Mouse (Mus musculus): Measurements from ENCODE around the gene Rai14. TPM values are rescaled to one million over a fixed set of nuclear protein-coding genes. Genes with fewer than 3 reads are reported as not detected.

Gene Rai14
- polyA plus RNA-seq, 2 experiments: 2.9 to 3.7 TPM

GRCm38 (mm10) chr15:10680514-10680913 lies 33.9 kb downstream of the Rai14 start:
- WGBS (ENCODE audit: insufficient replicate concordance): 66% methylated on average over 5 of the region's 5 CpGs

GRCm38 (mm10) chr15:10679571-10679970 lies 34.9 kb downstream of the Rai14 start:
- ATAC-seq (ENCODE audit: insufficient read depth): no peak
- Histone ChIP-seq H3K4me1 (replicated peaks; ENCODE audit: control insufficient read depth in 2 of 2, insufficient read depth in 2 of 2, low read length in 1 of 2) (0 out of 4 replicates have a peak, but pooled peaks cover 0 to 2% of the 10 kb centered on the region in 2 experiments), H3K4me2 (ENCODE audit: low read depth) (no peak overlapping the region), H3K4me3 (ENCODE audit: insufficient read depth in 1 of 2, low read depth in 2 of 2, low read length in 2 of 2) (no peak overlapping the region), H3K9me3 (ENCODE audit: control insufficient read depth, low read length) (no peaks in the 10 kb centered on the region), H3K27me3 (ENCODE audit: control insufficient read depth, insufficient read depth, low read length) (no peaks in the 10 kb centered on the region), H3K36me3 (replicated peaks; ENCODE audit: control insufficient read depth, insufficient read depth, low read depth) (no peaks in the 10 kb centered on the region), H3K27ac (no peak overlapping the region), H3K9ac (replicated peaks) (no peak overlapping the region)
- no peak for DNase-seq (ENCODE audit: low read depth in 3 of 3, low spot score in 3 of 3)
- no peak for TF ChIP-seq CTCF (IDR thresholded peaks at IDR 0.05; ENCODE audit: low read depth)
- no peak for TF ChIP-seq EP300 (IDR thresholded peaks at IDR 0.05; ENCODE audit: low read depth)
- 36% methylated on average over 4 of the region's 4 CpGs for WGBS (ENCODE audit: insufficient replicate concordance)

More at GRCm38 (mm10) chr15:10680514-10680913, 33.9 kb downstream of the Rai14 start:
- Histone ChIP-seq H3K27me3 (ENCODE audit: control insufficient read depth, insufficient read depth, low read length) (no peaks in the 10 kb centered on the region), H3K9me3 (ENCODE audit: control insufficient read depth, low read length) (no peaks in the 10 kb centered on the region), H3K4me1 (replicated peaks; ENCODE audit: control insufficient read depth in 2 of 2, insufficient read depth in 2 of 2, low read length in 1 of 2) (peaks cover 0 to 2% of the 10 kb centered on the region in 2 experiments; a peak in 1 of 4 replicates), H3K4me2 (ENCODE audit: low read depth) (no peak overlapping the region), H3K9ac (replicated peaks) (no peak overlapping the region), H3K36me3 (replicated peaks; ENCODE audit: control insufficient read depth, insufficient read depth, low read depth) (no peaks in the 10 kb centered on the region), H3K4me3 (ENCODE audit: insufficient read depth in 1 of 2, low read depth in 2 of 2, low read length in 2 of 2) (no peak overlapping the region), H3K27ac (no peak overlapping the region)
- TF ChIP-seq EP300 (IDR thresholded peaks at IDR 0.05; ENCODE audit: low read depth): no peak
- no peak for TF ChIP-seq CTCF (IDR thresholded peaks at IDR 0.05; ENCODE audit: low read depth)
- ATAC-seq (ENCODE audit: insufficient read depth): no peak
- no peak for DNase-seq (ENCODE audit: low read depth in 3 of 3, low spot score in 3 of 3)

GRCm38 (mm10) chr15:10675801-10676200 lies 38.6 kb downstream of the Rai14 start:
- H3K4me3 ChIP-seq (ENCODE audit: insufficient read depth in 1 of 2, low read depth in 2 of 2, low read length in 2 of 2): no peak overlapping the region
- ATAC-seq (ENCODE audit: insufficient read depth) (no peak), DNase-seq (ENCODE audit: low read depth in 3 of 3, low spot score in 3 of 3) (peak in 2 of 3 experiments; percentile 7 to 9)
- H3K4me2 ChIP-seq (ENCODE audit: low read depth): no peak overlapping the region
- H3K27me3 ChIP-seq (ENCODE audit: control insufficient read depth, insufficient read depth, low read length): no peaks in the 10 kb centered on the region
- peaks cover 0 to 8% of the 10 kb centered on the region in 2 experiments; a peak in 1 of 4 replicates for H3K4me1 ChIP-seq (replicated peaks; ENCODE audit: control insufficient read depth in 2 of 2, insufficient read depth in 2 of 2, low read length in 1 of 2)
- H3K9ac ChIP-seq (replicated peaks): no peak overlapping the region
- H3K36me3 ChIP-seq (replicated peaks; ENCODE audit: control insufficient read depth, insufficient read depth, low read depth): no peaks in the 10 kb centered on the region
- H3K9me3 ChIP-seq (ENCODE audit: control insufficient read depth, low read length): no peaks in the 10 kb centered on the region
- TF ChIP-seq EP300 (IDR thresholded peaks at IDR 0.05; ENCODE audit: low read depth) (no peak), CTCF (IDR thresholded peaks at IDR 0.05; ENCODE audit: low read depth) (no peak)
- 50% methylated on average over 5 of the region's 5 CpGs for WGBS (ENCODE audit: insufficient replicate concordance)
- no peak overlapping the region for H3K27ac ChIP-seq

GRCm38 (mm10) chr15:10672880-10673279 lies 41.5 kb downstream of the Rai14 start:
- TF ChIP-seq CTCF (IDR thresholded peaks at IDR 0.05; ENCODE audit: low read depth) (no peak), EP300 (IDR thresholded peaks at IDR 0.05; ENCODE audit: low read depth) (no peak)
- Histone ChIP-seq H3K27me3 (ENCODE audit: control insufficient read depth, insufficient read depth, low read length) (no peaks in the 10 kb centered on the region), H3K9ac (replicated peaks) (no peak overlapping the region), H3K4me2 (ENCODE audit: low read depth) (no peak overlapping the region), H3K9me3 (ENCODE audit: control insufficient read depth, low read length) (no peaks in the 10 kb centered on the region), H3K4me3 (ENCODE audit: insufficient read depth in 1 of 2, low read depth in 2 of 2, low read length in 2 of 2) (no peak overlapping the region), H3K4me1 (replicated peaks; ENCODE audit: control insufficient read depth in 2 of 2, insufficient read depth in 2 of 2, low read length in 1 of 2) (peaks cover 0 to 6% of the 10 kb centered on the region in 2 experiments; a peak in 1 of 4 replicates), H3K27ac (no peak overlapping the region), H3K36me3 (replicated peaks; ENCODE audit: control insufficient read depth, insufficient read depth, low read depth) (no peaks in the 10 kb centered on the region)
- DNase-seq (ENCODE audit: low read depth in 3 of 3, low spot score in 3 of 3): no peak
- 42% methylated on average over 5 of the region's 5 CpGs for WGBS (ENCODE audit: insufficient replicate concordance)
- no peak for ATAC-seq (ENCODE audit: insufficient read depth)

GRCm38 (mm10) chr15:10671868-10672267 lies 42.6 kb downstream of the Rai14 start:
- Histone ChIP-seq H3K36me3 (replicated peaks; ENCODE audit: control insufficient read depth, insufficient read depth, low read depth) (no peaks in the 10 kb centered on the region), H3K4me3 (ENCODE audit: insufficient read depth in 1 of 2, low read depth in 2 of 2, low read length in 2 of 2) (no peak overlapping the region), H3K27me3 (ENCODE audit: control insufficient read depth, insufficient read depth, low read length) (no peaks in the 10 kb centered on the region), H3K4me1 (replicated peaks; ENCODE audit: control insufficient read depth in 2 of 2, insufficient read depth in 2 of 2, low read length in 1 of 2) (peaks cover 0 to 6% of the 10 kb centered on the region in 2 experiments; a peak in 1 of 4 replicates), H3K9ac (replicated peaks) (no peak overlapping the region), H3K27ac (no peak overlapping the region), H3K4me2 (ENCODE audit: low read depth) (no peak overlapping the region), H3K9me3 (ENCODE audit: control insufficient read depth, low read length) (no peaks in the 10 kb centered on the region)
- no peak for TF ChIP-seq CTCF (IDR thresholded peaks at IDR 0.05; ENCODE audit: low read depth)
- no peak for TF ChIP-seq EP300 (IDR thresholded peaks at IDR 0.05; ENCODE audit: low read depth)
- WGBS (ENCODE audit: insufficient replicate concordance): 63% methylated on average over 4 of the region's 4 CpGs
- no peak for ATAC-seq (ENCODE audit: insufficient read depth)
- DNase-seq (ENCODE audit: low read depth in 3 of 3, low spot score in 3 of 3): no peak
